In genomic region chr13:83988517-83988916, GRCm38 (mm10) we compare ENCODE assay signal across 14 mouse cellular contexts.
DNase-seq lines count a peak whose midpoint lies in the region; ATAC-seq lines count a peak whose summit lies in the region.
"Had no signal": no experiment of that assay in that cellular context is flagged by ENCODE, and none has a peak within 500 bp of the region (broad histone marks: within the 10 kb centered on the region; RNA-seq: fewer than 3 reads in every experiment).

No protein-coding gene starts in this region.

- DNase-seq in left cerebral cortex, postnatal 4 days, result peak; percentile 77
- DNase-seq in left cerebral cortex, adult 11 months (ENCODE audit: low spot score), result no peak
- peak; percentile 80 to 85 for DNase-seq in cerebellum, postnatal 10 days
- DNase-seq in hindbrain, embryonic 11.5 days (ENCODE audit: low spot score), result peak; percentile 7
- DNase-seq in gastrocnemius, postnatal 14 days, result no peak
- DNase-seq: thymus, adult 2 months had no signal

- ATAC-seq in hindbrain, embryonic 11.5 days (ENCODE audit: low FRiP score), result no peak
- no peak for ATAC-seq in midbrain, embryonic 16.5 days
- no peak for ATAC-seq in kidney, embryonic 14.5 days (ENCODE audit: low FRiP score, low TSS enrichment)
- no peak for ATAC-seq in monocyte, adult 5-6 weeks (replicated peaks; ENCODE audit: insufficient number of reproducible peaks, low FRiP score, low TSS enrichment, poor library complexity, severe bottlenecking)
- ATAC-seq: activated CD4-positive, CD25-positive, alpha-beta regulatory T cell, adult 4 months had no signal

- H3K4me2 ChIP-seq in hindbrain, embryonic 11.5 days (replicated peaks; ENCODE audit: low read depth, low read length), result no peak overlapping the region
- peak overlapping the region; percentile 50 for H3K4me2 ChIP-seq in midbrain, embryonic 16.5 days (ENCODE audit: low read length)
- no peak overlapping the region for H3K4me2 ChIP-seq in kidney, embryonic 14.5 days (replicated peaks; ENCODE audit: low read depth, low read length)
- H3K4me2 ChIP-seq: embryonic facial prominence, embryonic 12.5 days; heart, embryonic 12.5 days had no signal

- intact Hi-C loops in left cerebral cortex, postnatal 4 days (cut with DNase I), result loop anchor here (5.0 to 10.0 kb wide), 3 partner anchors 114 to 769 kb away; no protein-coding TSS in a partner anchor
- intact Hi-C loops in gastrocnemius, postnatal 14 days (cut with DNase I; ENCODE audit: low total_unique reads), result no loop called here

- WGBS in hindbrain, embryonic 11.5 days, result 78% methylated on average over 4 of the region's 4 CpGs
- 39% methylated on average over 4 of the region's 4 CpGs for WGBS in midbrain, embryonic 16.5 days
- WGBS in kidney, embryonic 14.5 days, result 72% methylated on average over 4 of the region's 4 CpGs

- H3K9ac ChIP-seq in hindbrain, embryonic 11.5 days (ENCODE audit: low read depth, low read length), result no peak overlapping the region
- H3K9ac ChIP-seq in midbrain, embryonic 16.5 days (ENCODE audit: low read depth, low read length), result no peak overlapping the region
- no peak overlapping the region for H3K9ac ChIP-seq in kidney, embryonic 14.5 days (ENCODE audit: low read depth, low read length)
- H3K9ac ChIP-seq: embryonic facial prominence, embryonic 12.5 days; heart, embryonic 12.5 days; limb, embryonic 12.5 days had no signal

- H3K27ac ChIP-seq in hindbrain, embryonic 11.5 days (ENCODE audit: low read depth, low read length), result peak overlapping the region; percentile 19; the same call in 1 of the 2 replicates
- H3K27ac ChIP-seq in midbrain, embryonic 16.5 days (ENCODE audit: low read length), result peak overlapping the region; percentile 86
- H3K27ac ChIP-seq in kidney, embryonic 14.5 days (ENCODE audit: low read depth, low read length), result no peak overlapping the region
- H3K27ac ChIP-seq: embryonic facial prominence, embryonic 12.5 days; limb, embryonic 12.5 days had no signal

- H3K9me3 ChIP-seq in hindbrain, embryonic 11.5 days (ENCODE audit: control insufficient read depth, low read length), result no peaks in the 10 kb centered on the region
- H3K9me3 ChIP-seq in midbrain, embryonic 16.5 days (replicated peaks; ENCODE audit: control insufficient read depth, low read length, poor library complexity, severe bottlenecking), result no peaks in the 10 kb centered on the region
- H3K9me3 ChIP-seq in kidney, embryonic 14.5 days (ENCODE audit: control insufficient read depth, low read length), result no peaks in the 10 kb centered on the region
- H3K9me3 ChIP-seq: embryonic facial prominence, embryonic 12.5 days; heart, embryonic 12.5 days; limb, embryonic 12.5 days had no signal

- no peak overlapping the region for H3K4me3 ChIP-seq in hindbrain, embryonic 11.5 days (ENCODE audit: low read depth, low read length)
- no peak overlapping the region for H3K4me3 ChIP-seq in midbrain, embryonic 16.5 days (ENCODE audit: low read depth, low read length)
- H3K4me3 ChIP-seq in kidney, embryonic 14.5 days (ENCODE audit: low read length), result no peak overlapping the region
- H3K4me3 ChIP-seq: embryonic facial prominence, embryonic 12.5 days; heart, embryonic 12.5 days; limb, embryonic 12.5 days; myocyte had no signal

- 0 out of 2 replicates have a peak, but pooled peaks cover 2% of the 10 kb centered on the region for H3K4me1 ChIP-seq in hindbrain, embryonic 11.5 days (replicated peaks; ENCODE audit: control insufficient read depth, insufficient read depth, low read length)
- peaks cover 15% of the 10 kb centered on the region for H3K4me1 ChIP-seq in midbrain, embryonic 16.5 days (ENCODE audit: control insufficient read depth, insufficient read depth, low read length)
- H3K4me1 ChIP-seq in kidney, embryonic 14.5 days (ENCODE audit: control insufficient read depth, insufficient read depth, low read length), result no peaks in the 10 kb centered on the region
- H3K4me1 ChIP-seq: heart, embryonic 12.5 days had no signal

- no peaks in the 10 kb centered on the region for H3K36me3 ChIP-seq in hindbrain, embryonic 11.5 days (ENCODE audit: control insufficient read depth, insufficient read depth, low read length)
- no peaks in the 10 kb centered on the region for H3K36me3 ChIP-seq in midbrain, embryonic 16.5 days (ENCODE audit: control insufficient read depth, insufficient read depth, low read length)
- H3K36me3 ChIP-seq in kidney, embryonic 14.5 days (ENCODE audit: control insufficient read depth, insufficient read depth, low read length), result no peaks in the 10 kb centered on the region
- H3K36me3 ChIP-seq: embryonic facial prominence, embryonic 12.5 days; heart, embryonic 12.5 days; limb, embryonic 12.5 days had no signal

- no peaks in the 10 kb centered on the region for H3K27me3 ChIP-seq in hindbrain, embryonic 11.5 days (ENCODE audit: control insufficient read depth, insufficient read depth, low read length)
- no peaks in the 10 kb centered on the region for H3K27me3 ChIP-seq in midbrain, embryonic 16.5 days (ENCODE audit: control insufficient read depth, insufficient read depth, low read depth, low read length)
- no peaks in the 10 kb centered on the region for H3K27me3 ChIP-seq in kidney, embryonic 14.5 days (ENCODE audit: control insufficient read depth, insufficient read depth, low read length)
- H3K27me3 ChIP-seq: embryonic facial prominence, embryonic 12.5 days; heart, embryonic 12.5 days; limb, embryonic 12.5 days had no signal

Comparison
In these comparisons a context has a peak if more than half of its experiments do, and no peak if none do; other contexts are left out.
1. DNase-seq: peak in left cerebral cortex, postnatal 4 days (single experiment), cerebellum, postnatal 10 days (2 of 2) and hindbrain, embryonic 11.5 days (single experiment); none in left cerebral cortex, adult 11 months (single experiment) and gastrocnemius, postnatal 14 days (single experiment).